1 mouse cellular context compared by ENCODE assay signal in the genomic region with DNA sequence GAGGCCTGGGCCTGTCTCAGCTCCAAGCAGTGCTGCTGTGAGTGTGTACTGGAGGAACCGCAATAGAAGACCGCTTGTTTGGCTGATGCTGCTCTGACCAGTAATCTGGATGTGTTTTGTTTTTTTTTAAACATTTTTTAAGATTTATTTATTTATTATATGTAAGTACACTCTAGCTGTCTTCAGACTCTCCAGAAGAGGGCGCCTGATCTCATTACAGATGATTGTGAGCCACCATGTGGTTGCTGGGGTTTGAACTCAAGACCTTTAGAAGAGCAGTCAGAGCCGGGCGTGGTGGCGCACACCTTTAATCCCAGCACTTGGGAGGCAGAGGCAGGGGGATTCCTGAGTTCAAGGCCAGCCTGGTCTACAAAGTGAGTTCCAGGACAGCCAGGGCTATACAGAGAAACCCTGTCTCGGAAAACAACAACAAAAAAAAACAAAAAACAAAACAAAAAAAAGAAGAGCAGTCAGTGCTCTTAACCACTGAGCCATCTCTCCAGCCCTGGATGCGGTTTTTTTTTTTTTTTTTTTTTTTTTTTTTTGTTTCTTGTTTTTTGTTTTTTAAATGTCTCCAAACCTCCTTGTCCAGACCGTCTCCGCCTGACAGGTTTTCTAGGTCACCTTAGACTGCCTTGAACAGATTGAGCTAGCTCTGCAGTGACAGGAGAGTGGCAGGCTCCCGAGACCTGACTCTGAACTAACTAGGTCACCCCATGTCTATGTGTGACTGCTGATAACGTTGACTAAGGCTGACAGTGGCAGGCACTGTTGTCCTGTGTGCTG.
TF ChIP-seq lines count a peak whose summit lies in the region.

No protein-coding gene starts in this region.

TF ChIP-seq in myocyte, 11 proteins besides CTCF, POLR2A, EP300 and RAD21:
- TF ChIP-seq TCF3 (IDR thresholded peaks at IDR 0.05; ENCODE audit: insufficient read length, low read depth) (no peak), CEBPB (IDR thresholded peaks at IDR 0.05; ENCODE audit: insufficient read depth, poor library complexity, severe bottlenecking) (no peak), TCF12 (IDR thresholded peaks at IDR 0.05; ENCODE audit: insufficient read depth, poor library complexity, severe bottlenecking) (no peak), MAX (IDR thresholded peaks at IDR 0.05; ENCODE audit: low read depth) (no peak), USF1 (IDR thresholded peaks at IDR 0.05; ENCODE audit: low read depth) (no peak), MYOG (IDR thresholded peaks at IDR 0.05; ENCODE audit: control insufficient read depth in 1 of 3, insufficient read depth in 1 of 3, insufficient read length in 2 of 3, low read depth in 2 of 3) (no peak), SRF (IDR thresholded peaks at IDR 0.05; ENCODE audit: control insufficient read depth, insufficient read length, low read depth) (no peak), MYOD1 (IDR thresholded peaks at IDR 0.05; ENCODE audit: control insufficient read depth in 1 of 3, insufficient read length in 2 of 3, low read depth in 2 of 3) (no peak)
